19 mouse cellular contexts compared by ENCODE assay signal in the genomic region with DNA sequence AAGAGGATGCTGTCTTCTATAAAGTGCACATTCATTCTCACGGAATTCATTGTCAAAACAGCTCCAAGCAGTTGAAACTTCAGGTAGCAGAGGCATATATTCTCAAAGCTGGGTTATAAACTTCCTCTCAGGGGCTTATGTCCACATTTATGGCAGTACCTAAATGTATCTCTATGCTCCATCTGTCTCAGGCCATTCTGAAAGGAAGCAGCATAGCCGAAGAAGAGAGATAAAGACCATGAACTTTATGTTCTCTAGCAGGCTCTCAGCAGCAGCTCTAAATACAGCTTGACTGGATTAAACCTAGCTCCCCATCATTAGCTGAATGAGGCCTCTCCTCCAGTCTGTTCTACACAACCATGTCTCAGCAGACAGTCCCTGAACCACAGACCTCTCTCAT. TPM values are rescaled to one million over a fixed set of nuclear protein-coding genes. Genes with fewer than 3 reads are reported as not detected.
A peak's percentile ranks its signal among the peaks of the same experiment; 100 is the strongest.
DNase-seq lines count a peak whose midpoint lies in the region; TF ChIP-seq lines count a peak whose summit lies in the region.
"Had no signal": no experiment of that assay in that cellular context is flagged by ENCODE, and none has a peak within 500 bp of the region (broad histone marks: within the 10 kb centered on the region; RNA-seq: fewer than 3 reads in every experiment).

No protein-coding gene starts in this region.

- H3K4me3 ChIP-seq in MEL (ENCODE audit: control insufficient read depth in 1 of 2, insufficient read depth in 1 of 2, low read depth in 2 of 2, low read length in 2 of 2) = no peak overlapping the region

- no peaks in the 10 kb centered on the region for H3K27me3 ChIP-seq in MEL (ENCODE audit: control insufficient read depth in 1 of 2, insufficient read depth in 2 of 2, low read length in 2 of 2)
- H3K27me3 ChIP-seq: CH12.LX, Patski had no signal

- H3K79me2 ChIP-seq in MEL (ENCODE audit: control insufficient read depth, insufficient read depth, low read length, poor library complexity) = no peaks in the 10 kb centered on the region

- H3K9ac ChIP-seq in MEL (ENCODE audit: control insufficient read depth, low read depth, low read length, poor library complexity, severe bottlenecking) = no peak overlapping the region

- peak; percentile 77 for DNase-seq in MEL (ENCODE audit: low read depth, low spot score)
- DNase-seq in MEL-GATA-1-ER (ENCODE audit: extremely low read depth, low read depth) = peak; percentile 61
- no peak for DNase-seq in kidney, postnatal 25 days
- no peak for DNase-seq in frontal cortex, adult 2 months (ENCODE audit: extremely low spot score in 1 of 2, low spot score in 1 of 2)
- DNase-seq: adrenal gland, adult 2 months; adrenal gland, adult 8-10 months; adrenal gland, postnatal 10 days; adrenal gland, postnatal 14 days; adrenal gland, postnatal 25 days; adrenal gland, postnatal 36 days; B cell, adult 2 months; cerebellum, adult 11 months; cerebellum, adult 11-12 months; cerebellum, adult 18-20 months; cerebellum, adult 2 months; cerebellum, adult 8-10 months had no signal

- TF ChIP-seq CTCF in MEL (IDR thresholded peaks at IDR 0.05 in 2 of 3, conservative IDR thresholded peaks at IDR 0.05 in 1 of 3; ENCODE audit: control insufficient read depth in 1 of 3, insufficient read depth in 1 of 3, low read depth in 2 of 3, low read length in 3 of 3, poor library complexity in 1 of 3, severe bottlenecking in 1 of 3) = no peak

- H3K27ac ChIP-seq in MEL (ENCODE audit: control insufficient read depth, low read depth, low read length) = peak overlapping the region; percentile 5; the same call in 1 of the 2 replicates

- H3K36me3 ChIP-seq in MEL (ENCODE audit: control insufficient read depth in 1 of 2, insufficient read depth in 2 of 2, low read length in 2 of 2) = peaks cover 0 to 11% of the 10 kb centered on the region in 2 experiments; a peak in 3 of 4 replicates

- peaks cover 3 to 5% of the 10 kb centered on the region in 2 experiments; a peak in 3 of 4 replicates for H3K4me1 ChIP-seq in MEL (ENCODE audit: control insufficient read depth in 1 of 2, insufficient read depth in 2 of 2, low read length in 2 of 2)

- no peaks in the 10 kb centered on the region for H3K9me3 ChIP-seq in MEL (replicated peaks; ENCODE audit: insufficient read depth, low read length)
- H3K9me3 ChIP-seq: G1E had no signal

- peak; percentile 78 to 81 for TF ChIP-seq EP300 in MEL (IDR thresholded peaks at IDR 0.05; ENCODE audit: low read depth in 1 of 2, low read length in 2 of 2)

- TF ChIP-seq POLR2A in MEL (IDR thresholded peaks at IDR 0.05; ENCODE audit: control insufficient read depth in 1 of 2, insufficient read depth in 1 of 2, low read depth in 1 of 2, low read length in 2 of 2, poor library complexity in 1 of 2) = no peak

- TF ChIP-seq RAD21 in MEL (IDR thresholded peaks at IDR 0.05; ENCODE audit: low read depth, low read length) = no peak

TF ChIP-seq in MEL, 35 proteins besides CTCF, POLR2A, EP300 and RAD21:
- peak; percentile 88 for TF ChIP-seq GATA1 (IDR thresholded peaks at IDR 0.05; ENCODE audit: low read depth, low read length)
- TF ChIP-seq SMC3 (IDR thresholded peaks at IDR 0.05; ENCODE audit: low read depth, low read length) = no peak
- no peak for TF ChIP-seq POLR2AphosphoS2 (IDR thresholded peaks at IDR 0.05; ENCODE audit: low read length)
- peak; percentile 36; the same call in 1 of the 2 replicates for TF ChIP-seq RCOR1 (IDR thresholded peaks at IDR 0.05; ENCODE audit: low read depth, low read length)
- peak; percentile 65; the same call in 1 of the 2 replicates for TF ChIP-seq TCF12 (IDR thresholded peaks at IDR 0.05; ENCODE audit: low read depth, low read length)
- no peak for TF ChIP-seq USF2 (IDR thresholded peaks at IDR 0.05; ENCODE audit: borderline replicate concordance in 1 of 2, insufficient read depth in 1 of 2, low read depth in 1 of 2, low read length in 2 of 2)
- no peak for TF ChIP-seq GABPA (IDR thresholded peaks at IDR 0.05; ENCODE audit: low read depth, low read length)
- no peak for TF ChIP-seq MYC (IDR thresholded peaks at IDR 0.05; ENCODE audit: low read depth, low read length)
- TF ChIP-seq USF1 (IDR thresholded peaks at IDR 0.05; ENCODE audit: low read depth, low read length) = no peak
- peak; percentile 85 for TF ChIP-seq TAL1 (IDR thresholded peaks at IDR 0.05; ENCODE audit: low read length)
- TF ChIP-seq SIN3A (IDR thresholded peaks at IDR 0.05; ENCODE audit: low read length) = no peak
- no peak for TF ChIP-seq MEF2A (IDR thresholded peaks at IDR 0.05; ENCODE audit: extremely low read depth, insufficient replicate concordance, low read depth, low read length, poor library complexity, severe bottlenecking)
- TF ChIP-seq MAX (IDR thresholded peaks at IDR 0.05; ENCODE audit: low read length) = no peak; the same call in 1 of the 2 replicates
- no peak for TF ChIP-seq JUND (IDR thresholded peaks at IDR 0.05; ENCODE audit: low read depth, low read length)
- TF ChIP-seq ZMIZ1 (IDR thresholded peaks at IDR 0.05; ENCODE audit: low read depth, low read length) = no peak
- no peak for TF ChIP-seq MXI1 (IDR thresholded peaks at IDR 0.05; ENCODE audit: low read depth, low read length)

RNA-seq across cellular contexts. Expression of gene Dync2h1, which starts 29.9 kb away (rescaled TPM):
- total RNA-seq in MEL (2012; rRNA removed) = 3.2 and 4.1 TPM in 2 replicates
- 1 to 10 TPM in 1 of 2 experiments, not detected in 1; 4.5 TPM for polyA plus RNA-seq in MEL (2012; ENCODE audit: insufficient read depth in 1 of 2, insufficient read length in 2 of 2, low read depth in 1 of 2, low replicate concordance in 2 of 2, missing spikeins in 1 of 2)
- polyA plus RNA-seq in frontal cortex, adult 2 months (2012; rRNA removed) = 6.9 and 7.2 TPM in 2 replicates

RNA-seq across cellular contexts. Expression of gene Dcun1d5, which starts 29.9 kb away (rescaled TPM):
- total RNA-seq in MEL (2012; rRNA removed) = 181 and 187 TPM in 2 replicates
- polyA plus RNA-seq in MEL (2012; ENCODE audit: insufficient read depth in 1 of 2, insufficient read length in 2 of 2, low read depth in 1 of 2, low replicate concordance in 2 of 2, missing spikeins in 1 of 2) = 100 to 1,000 TPM in 1 of 2 experiments, not detected in 1; 242 TPM
- 68.7 and 77.3 TPM in 2 replicates for polyA plus RNA-seq in frontal cortex, adult 2 months (2012; rRNA removed)

Comparison
In these comparisons a context has a peak if more than half of its experiments do, and no peak if none do; other contexts are left out.
1. DNase-seq: peak in MEL (single experiment) and MEL-GATA-1-ER (single experiment); none in kidney, postnatal 25 days (0 of 2) and frontal cortex, adult 2 months (0 of 2).